Mouse (Mus musculus): ENCODE results near the gene Pax7. TPM values are rescaled to one million over a fixed set of nuclear protein-coding genes. Genes with fewer than 3 reads are reported as not detected.

Pax7 gene
- polyA plus RNA-seq, 1 experiment from 2014 or later, result 0.14 TPM

DNA sequence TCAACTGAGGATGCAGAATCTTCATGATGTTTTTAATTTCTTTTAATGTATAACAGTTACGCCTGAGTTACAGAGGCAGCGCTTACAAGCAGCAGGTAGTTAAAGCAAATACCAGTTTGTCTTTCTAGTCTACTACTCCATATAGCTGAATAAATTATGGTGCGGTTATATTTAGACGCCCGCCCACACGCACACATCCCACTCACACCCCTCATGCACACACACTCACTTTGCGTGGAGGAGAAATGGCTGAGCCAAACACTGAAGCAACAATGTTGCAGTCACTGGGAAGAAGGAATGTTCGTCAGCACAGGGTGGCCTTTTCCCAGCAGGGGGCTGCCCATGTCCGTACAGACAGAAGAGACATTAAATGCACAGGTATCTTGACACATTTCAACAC lies 96.3 kb downstream of the Pax7 start:
- no peak overlapping the region for H3K4me3 ChIP-seq (replicated peaks)
- no peak overlapping the region for H3K4me2 ChIP-seq
- 87% methylated on average over 9 of the region's 9 CpGs for WGBS
- no peak for ATAC-seq (ENCODE audit: low FRiP score)
- no peak overlapping the region for H3K27ac ChIP-seq (replicated peaks)
- no peaks in the 10 kb centered on the region for H3K36me3 ChIP-seq
- H3K9ac ChIP-seq (replicated peaks), result no peak overlapping the region
- no peaks in the 10 kb centered on the region for H3K4me1 ChIP-seq
- no peaks in the 10 kb centered on the region for H3K27me3 ChIP-seq (replicated peaks)
- H3K9me3 ChIP-seq (replicated peaks), result no peaks in the 10 kb centered on the region

DNA sequence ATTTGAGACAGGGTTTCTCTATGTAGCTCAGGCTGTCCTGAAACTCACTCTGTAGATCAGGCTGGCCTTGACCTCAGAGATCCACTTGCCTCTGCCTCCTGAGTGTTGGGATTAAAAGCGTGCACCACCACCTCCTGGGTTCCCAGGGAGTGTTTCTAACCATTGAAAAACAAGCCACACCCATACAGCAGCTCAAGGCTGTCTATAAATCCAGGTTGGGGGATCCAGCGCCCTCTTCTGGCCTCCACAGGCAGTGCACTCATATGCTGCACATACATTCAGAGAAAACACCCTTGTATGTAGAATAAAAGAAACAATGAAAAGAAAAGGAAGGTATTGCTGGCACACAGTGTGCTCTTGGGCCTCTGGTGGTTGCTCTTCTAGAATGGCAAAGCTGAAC lies 106.2 kb downstream of the Pax7 start:
- H3K9me3 ChIP-seq (replicated peaks), result no peaks in the 10 kb centered on the region
- no peak overlapping the region for H3K9ac ChIP-seq (replicated peaks)
- H3K27ac ChIP-seq (replicated peaks), result no peak overlapping the region
- H3K4me3 ChIP-seq (replicated peaks), result no peak overlapping the region
- no peaks in the 10 kb centered on the region for H3K36me3 ChIP-seq
- WGBS, result 54% methylated on average over 2 of the region's 2 CpGs
- H3K4me2 ChIP-seq, result no peak overlapping the region
- H3K4me1 ChIP-seq, result no peaks in the 10 kb centered on the region
- H3K27me3 ChIP-seq (replicated peaks), result no peaks in the 10 kb centered on the region
- no peak for ATAC-seq (ENCODE audit: low FRiP score)

DNA sequence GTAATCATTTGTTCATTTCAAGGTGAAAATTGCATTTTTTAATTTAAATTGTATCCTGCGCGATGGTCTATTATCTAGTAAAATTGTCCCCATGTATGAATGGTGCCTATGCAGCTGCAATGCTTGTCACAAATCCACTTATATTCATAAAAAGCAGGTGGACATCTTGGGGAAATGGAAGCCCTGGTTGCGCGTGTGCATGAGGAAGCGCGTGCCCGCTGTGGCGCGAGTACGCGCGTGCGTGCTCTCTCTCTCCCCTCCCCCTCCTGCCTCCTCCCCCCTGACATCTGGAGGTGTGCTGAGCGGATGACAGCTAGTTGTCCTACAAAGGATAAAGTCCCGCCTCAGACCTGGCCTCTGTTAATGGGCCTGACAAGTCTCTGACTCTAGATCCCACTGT lies 107.9 kb downstream of the Pax7 start:
- Histone ChIP-seq H3K9me3 (replicated peaks) (no peaks in the 10 kb centered on the region), H3K4me2 (no peak overlapping the region), H3K9ac (replicated peaks) (no peak overlapping the region), H3K27me3 (replicated peaks) (no peaks in the 10 kb centered on the region), H3K36me3 (no peaks in the 10 kb centered on the region), H3K27ac (replicated peaks) (no peak overlapping the region), H3K4me3 (replicated peaks) (no peak overlapping the region), H3K4me1 (no peaks in the 10 kb centered on the region)
- WGBS, result 60% methylated on average over 15 of the region's 15 CpGs
- ATAC-seq (ENCODE audit: low FRiP score), result no peak

DNA sequence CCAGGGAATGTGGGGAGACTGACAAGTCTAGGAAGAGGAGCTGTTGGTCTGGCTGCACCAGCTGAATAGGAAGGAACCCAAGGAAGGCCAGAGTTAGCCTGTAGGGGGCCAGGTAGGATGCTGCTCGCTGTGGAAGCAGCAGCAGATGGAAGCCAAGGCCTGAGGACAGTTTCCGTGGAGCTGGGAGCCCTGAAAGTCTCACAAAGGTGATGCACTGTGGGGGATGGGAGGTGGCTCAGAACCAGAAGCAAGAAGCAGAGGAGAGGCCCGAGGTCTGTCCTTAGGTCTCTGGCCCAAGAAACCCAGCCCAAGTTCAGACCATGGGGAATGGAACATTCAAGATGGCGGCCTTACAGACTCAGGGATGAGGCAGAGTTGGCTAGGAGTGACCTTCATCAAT lies 109.0 kb downstream of the Pax7 start:
- Histone ChIP-seq H3K9ac (replicated peaks) (no peak overlapping the region), H3K36me3 (no peaks in the 10 kb centered on the region), H3K4me1 (no peaks in the 10 kb centered on the region), H3K9me3 (replicated peaks) (no peaks in the 10 kb centered on the region), H3K27me3 (replicated peaks) (no peaks in the 10 kb centered on the region), H3K4me3 (replicated peaks) (no peak overlapping the region), H3K27ac (replicated peaks) (no peak overlapping the region), H3K4me2 (no peak overlapping the region; the same call in 1 of the 2 replicates)
- ATAC-seq (ENCODE audit: low FRiP score), result no peak
- 73% methylated on average over 4 of the region's 4 CpGs for WGBS

DNA sequence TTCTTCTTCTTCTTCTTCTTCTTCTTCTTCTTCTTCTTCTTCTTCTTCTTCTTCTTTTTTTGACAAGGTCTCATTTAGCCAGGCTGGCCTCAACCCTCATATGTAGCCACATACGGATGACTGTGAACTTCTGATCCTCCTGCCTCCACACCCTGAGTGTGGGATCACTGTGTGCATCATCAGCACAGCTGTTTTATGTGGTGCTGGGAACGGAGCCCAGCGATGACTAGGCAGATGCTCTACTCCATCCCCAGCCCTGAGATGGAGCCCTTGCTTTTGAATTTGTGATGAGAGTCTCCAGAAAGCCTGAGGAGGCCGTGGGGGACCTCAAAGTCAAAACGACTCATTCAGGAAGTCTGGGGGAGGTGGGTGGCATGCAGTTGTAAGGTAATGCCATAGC lies 114.3 kb downstream of the Pax7 start:
- Histone ChIP-seq H3K9me3 (replicated peaks) (no peaks in the 10 kb centered on the region), H3K36me3 (no peaks in the 10 kb centered on the region), H3K9ac (replicated peaks) (no peak overlapping the region), H3K27ac (replicated peaks) (no peak overlapping the region), H3K4me2 (no peak overlapping the region), H3K4me3 (replicated peaks) (no peak overlapping the region), H3K27me3 (replicated peaks) (no peaks in the 10 kb centered on the region), H3K4me1 (no peaks in the 10 kb centered on the region)
- WGBS, result 80% methylated on average over 5 of the region's 5 CpGs
- no peak for ATAC-seq (ENCODE audit: low FRiP score)

DNA sequence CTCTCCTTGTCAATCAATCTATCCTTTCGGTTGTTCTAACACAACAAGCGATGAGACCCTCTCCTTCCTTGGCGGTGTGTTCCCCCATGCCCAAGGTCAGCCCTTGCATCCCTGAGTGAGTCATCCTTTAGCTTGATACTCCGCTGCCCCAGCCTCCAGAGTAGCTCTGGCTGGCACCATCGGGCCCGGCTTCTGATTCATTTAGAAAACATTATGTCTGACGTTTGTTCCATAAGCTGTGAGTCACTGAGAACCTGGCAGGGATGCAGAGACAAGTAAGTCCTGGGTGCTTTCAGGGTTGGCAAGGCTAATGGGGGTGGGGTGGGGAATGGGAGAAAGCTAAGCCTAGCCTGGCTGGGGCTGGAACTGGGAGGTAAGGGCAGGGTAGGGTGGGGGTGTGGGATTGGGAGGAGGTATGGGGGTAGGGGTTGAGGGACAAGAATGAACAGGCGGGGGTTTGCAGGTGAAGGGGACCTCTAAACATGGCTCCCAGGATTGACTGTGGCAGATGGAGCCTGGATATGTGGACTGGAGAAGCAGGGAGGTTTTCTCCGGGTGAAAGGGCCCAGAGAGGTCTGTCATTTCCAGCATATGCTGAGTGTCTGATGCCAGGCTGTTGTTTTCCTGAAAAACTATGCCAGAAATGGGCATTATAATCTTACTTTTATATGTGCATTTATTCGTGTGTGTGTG lies 116.7 kb downstream of the Pax7 start:
- no peaks in the 10 kb centered on the region; the same call in 1 of the 2 replicates for H3K27me3 ChIP-seq (replicated peaks)
- ATAC-seq (ENCODE audit: low FRiP score), result no peak
- H3K4me1 ChIP-seq, result no peaks in the 10 kb centered on the region
- H3K36me3 ChIP-seq, result no peaks in the 10 kb centered on the region
- H3K4me3 ChIP-seq (replicated peaks), result no peak overlapping the region
- H3K4me2 ChIP-seq, result no peak overlapping the region
- H3K27ac ChIP-seq (replicated peaks), result no peak overlapping the region
- H3K9ac ChIP-seq (replicated peaks), result no peak overlapping the region
- H3K9me3 ChIP-seq (replicated peaks), result no peaks in the 10 kb centered on the region
- 89% methylated on average over 10 of the region's 10 CpGs for WGBS

DNA sequence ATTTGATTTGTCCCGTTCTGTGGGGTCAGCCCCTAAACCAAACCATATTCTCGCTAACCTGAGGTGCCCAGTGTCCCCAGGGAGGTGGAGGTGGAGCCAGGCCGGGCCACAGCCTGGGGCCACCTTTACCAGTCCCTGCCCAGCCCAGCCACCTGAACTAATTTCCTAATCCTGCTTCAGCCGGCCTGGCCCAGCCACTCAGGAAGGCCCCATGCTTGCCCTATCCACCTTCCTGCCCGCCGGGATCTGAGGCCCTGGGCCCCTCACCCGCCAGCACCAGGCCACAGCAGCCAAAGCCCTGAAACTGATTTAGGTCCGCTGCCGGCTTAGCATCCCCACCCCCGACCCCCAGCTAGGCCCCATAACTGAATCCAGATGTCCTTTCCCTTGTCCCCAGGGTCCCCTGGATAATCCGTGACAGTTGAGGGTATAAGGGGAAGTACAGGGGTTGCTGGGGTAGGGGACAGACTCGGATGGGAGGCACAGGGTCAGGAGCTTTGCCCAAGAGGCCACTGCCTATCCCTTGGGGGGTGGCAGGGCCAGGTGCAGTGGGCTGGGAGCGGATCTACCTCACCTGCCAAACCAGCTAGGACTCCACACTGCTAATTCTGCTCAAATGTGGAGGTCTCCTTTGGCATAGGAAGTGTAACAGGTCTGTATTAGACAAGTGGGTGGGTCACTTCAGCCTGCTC lies 117.9 kb downstream of the Pax7 start:
- Histone ChIP-seq H3K27ac (replicated peaks) (no peak overlapping the region), H3K9me3 (replicated peaks) (no peaks in the 10 kb centered on the region), H3K27me3 (replicated peaks) (no peaks in the 10 kb centered on the region; the same call in 1 of the 2 replicates), H3K4me1 (peaks cover 9% of the 10 kb centered on the region), H3K4me2 (no peak overlapping the region), H3K9ac (replicated peaks) (no peak overlapping the region), H3K4me3 (replicated peaks) (no peak overlapping the region), H3K36me3 (no peaks in the 10 kb centered on the region)
- no peak for ATAC-seq (ENCODE audit: low FRiP score)
- WGBS, result 50% methylated on average over 13 of the region's 13 CpGs

DNA sequence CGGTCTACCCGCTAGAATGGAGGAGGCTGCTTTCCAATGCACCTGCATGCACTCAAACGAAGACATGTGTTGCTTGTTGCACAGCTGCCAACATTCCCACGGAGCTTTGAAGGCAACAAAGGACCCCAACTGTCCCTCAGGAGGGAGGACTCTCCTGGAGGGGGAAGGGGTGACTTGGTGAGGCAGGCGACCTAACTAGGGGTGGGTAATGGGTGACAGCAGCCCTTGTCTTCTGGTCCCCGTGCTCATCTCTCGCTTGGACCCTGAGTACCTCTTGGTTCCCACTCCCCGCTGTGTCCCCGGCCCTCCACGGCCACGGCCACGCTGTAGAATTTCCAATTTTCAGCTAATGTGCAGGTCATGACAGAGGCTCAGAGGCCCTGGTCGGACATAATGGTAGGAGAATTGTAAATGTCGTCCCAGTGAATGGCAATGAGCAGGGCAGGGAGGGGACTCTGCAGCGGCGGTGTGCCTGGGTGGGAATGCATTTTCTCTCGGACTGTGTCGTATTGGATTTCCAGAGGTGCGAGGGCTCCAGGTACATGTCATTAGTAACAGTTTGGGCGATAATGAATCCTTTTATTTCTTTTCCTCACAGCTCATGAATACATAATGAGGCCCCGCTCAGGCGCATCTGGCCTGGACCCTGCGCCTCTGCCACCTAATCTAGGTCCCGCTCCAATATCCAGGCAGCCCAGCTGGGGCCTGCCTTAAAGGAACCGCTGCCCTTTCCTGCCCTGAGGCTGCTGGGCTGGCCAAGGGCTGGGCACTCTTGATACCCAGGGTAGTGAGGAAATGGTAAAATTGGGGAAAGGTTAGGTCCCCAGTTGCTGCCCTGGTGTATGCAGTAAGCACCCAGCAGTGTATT lies 122.6 kb downstream of the Pax7 start:
- Histone ChIP-seq H3K4me2 (no peak overlapping the region), H3K4me3 (replicated peaks) (no peak overlapping the region), H3K36me3 (no peaks in the 10 kb centered on the region), H3K9ac (replicated peaks) (0 out of 2 replicates have a peak overlapping the region, but pooled peaks have one; percentile 2), H3K9me3 (replicated peaks) (no peaks in the 10 kb centered on the region), H3K27me3 (replicated peaks) (no peaks in the 10 kb centered on the region; the same call in 1 of the 2 replicates), H3K4me1 (peaks cover 10% of the 10 kb centered on the region), H3K27ac (replicated peaks) (no peak overlapping the region)
- WGBS, result 20% methylated on average over 25 of the region's 25 CpGs
- ATAC-seq (ENCODE audit: low FRiP score), result no peak

DNA sequence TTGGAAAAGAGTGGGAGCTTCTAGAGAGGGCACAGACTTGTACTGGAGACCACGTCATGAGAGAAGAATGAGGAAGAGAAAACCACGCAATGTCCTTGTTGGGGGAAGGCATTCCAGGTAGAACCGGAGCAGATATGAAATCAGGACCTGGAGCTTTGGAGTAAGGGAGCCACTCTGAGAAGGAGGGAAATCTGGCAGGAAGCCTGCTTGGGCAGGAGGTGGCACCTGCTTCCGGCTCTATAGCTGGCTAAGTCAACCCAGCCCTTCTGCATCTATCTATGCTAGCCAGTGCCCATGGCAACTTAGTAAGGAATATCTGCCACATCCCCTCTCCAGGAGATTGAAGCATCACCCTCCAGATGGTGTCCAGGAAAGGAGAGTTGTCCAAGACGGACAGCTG lies 127.3 kb downstream of the Pax7 start:
- no peaks in the 10 kb centered on the region for H3K9me3 ChIP-seq (replicated peaks)
- peaks cover 6% of the 10 kb centered on the region for H3K4me1 ChIP-seq
- 89% methylated on average over 5 of the region's 5 CpGs for WGBS
- H3K36me3 ChIP-seq, result no peaks in the 10 kb centered on the region
- H3K27me3 ChIP-seq (replicated peaks), result no peaks in the 10 kb centered on the region
- H3K9ac ChIP-seq (replicated peaks), result no peak overlapping the region
- ATAC-seq (ENCODE audit: low FRiP score), result no peak
- no peak overlapping the region for H3K4me2 ChIP-seq
- H3K27ac ChIP-seq (replicated peaks), result no peak overlapping the region
- H3K4me3 ChIP-seq (replicated peaks), result no peak overlapping the region

DNA sequence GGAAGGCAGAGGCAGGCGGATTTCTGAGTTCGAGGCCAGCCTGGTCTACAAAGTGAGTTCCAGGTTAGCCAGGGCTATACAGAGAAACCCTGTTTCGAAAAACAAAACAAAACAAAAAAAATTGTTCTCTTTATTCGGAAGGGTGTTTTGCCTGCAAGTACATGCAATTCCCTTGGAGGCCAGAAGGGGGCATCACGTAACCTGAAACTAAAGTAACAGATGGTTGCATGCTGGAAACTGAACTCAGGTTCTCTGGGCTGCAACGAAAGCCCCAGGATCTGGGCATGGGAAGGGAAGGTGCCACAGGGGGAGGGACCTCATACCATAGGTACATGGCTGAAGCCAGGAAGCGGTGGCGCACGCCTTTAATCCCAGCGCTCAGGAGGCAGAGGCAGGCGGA lies 129.9 kb downstream of the Pax7 start:
- Histone ChIP-seq H3K4me2 (no peak overlapping the region), H3K4me1 (no peaks in the 10 kb centered on the region), H3K4me3 (replicated peaks) (no peak overlapping the region), H3K9ac (replicated peaks) (no peak overlapping the region), H3K9me3 (replicated peaks) (no peaks in the 10 kb centered on the region), H3K27ac (replicated peaks) (no peak overlapping the region), H3K27me3 (replicated peaks) (no peaks in the 10 kb centered on the region), H3K36me3 (no peaks in the 10 kb centered on the region)
- 84% methylated on average over 11 of the region's 11 CpGs for WGBS
- no peak for ATAC-seq (ENCODE audit: low FRiP score)

DNA sequence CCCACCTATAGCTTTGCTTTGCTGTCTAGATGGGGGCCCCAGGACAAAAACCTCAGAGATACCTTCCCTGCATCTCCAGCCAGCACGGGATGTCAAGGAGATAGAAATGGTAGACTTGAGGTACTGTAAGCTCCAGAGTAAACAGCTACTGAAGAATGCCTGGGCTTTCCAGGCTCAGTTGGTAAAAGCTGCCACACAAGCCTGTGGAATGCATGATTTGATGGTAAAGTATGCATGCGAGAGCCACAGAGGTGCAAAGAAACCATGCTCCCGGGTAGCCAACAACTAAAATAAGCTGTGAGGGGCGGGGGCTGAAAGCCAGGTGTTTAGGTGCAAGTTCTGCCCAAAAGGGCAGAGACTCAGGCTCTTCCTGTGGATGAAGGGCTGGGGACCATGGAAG lies 130.4 kb downstream of the Pax7 start:
- H3K9ac ChIP-seq (replicated peaks), result no peak overlapping the region
- WGBS, result 84% methylated on average over 4 of the region's 4 CpGs

More for the DNA sequence above, 130.4 kb downstream of the Pax7 start:
- Histone ChIP-seq H3K36me3 (no peaks in the 10 kb centered on the region), H3K4me1 (peaks cover under 1% of the 10 kb centered on the region; the same call in 1 of the 2 replicates), H3K9me3 (replicated peaks) (no peaks in the 10 kb centered on the region), H3K27me3 (replicated peaks) (no peaks in the 10 kb centered on the region), H3K4me2 (no peak overlapping the region), H3K27ac (replicated peaks) (no peak overlapping the region), H3K4me3 (replicated peaks) (no peak overlapping the region)
- no peak for ATAC-seq (ENCODE audit: low FRiP score)

All from neural tube, embryonic 15.5 days (tissue).